Mouse (Mus musculus) spleen, postnatal 10 days (tissue): ENCODE results near the gene Cad.

ENCODE experiments used
- DNase-seq, 2 experiments: peaks; one replicate each; pipeline ENCODE4 v3.0.0; 2021 to 2022; ENCODE audit warnings: low spot score in 2 of 2

Gene Cad

DNA sequence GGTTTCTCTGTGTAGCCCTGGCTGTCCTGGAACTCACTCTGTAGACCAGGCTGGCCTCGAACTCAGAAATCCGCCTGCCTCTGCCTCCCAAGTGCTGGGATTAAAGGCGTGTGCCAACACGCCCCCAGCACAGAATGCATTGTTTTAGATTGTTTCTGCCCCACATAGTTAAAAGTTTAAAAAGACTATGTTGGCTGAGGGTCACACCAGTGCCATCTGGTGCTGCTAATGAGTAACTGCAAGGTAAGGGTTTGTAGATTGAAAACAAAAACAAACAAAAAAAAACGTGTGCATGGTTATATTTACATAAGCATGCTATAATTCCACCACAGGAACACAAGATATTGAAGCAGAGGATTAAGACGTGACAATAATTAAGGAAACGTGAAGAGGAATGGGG is 56.2 kb downstream of the Cad start:
- no peak for DNase-seq

DNA sequence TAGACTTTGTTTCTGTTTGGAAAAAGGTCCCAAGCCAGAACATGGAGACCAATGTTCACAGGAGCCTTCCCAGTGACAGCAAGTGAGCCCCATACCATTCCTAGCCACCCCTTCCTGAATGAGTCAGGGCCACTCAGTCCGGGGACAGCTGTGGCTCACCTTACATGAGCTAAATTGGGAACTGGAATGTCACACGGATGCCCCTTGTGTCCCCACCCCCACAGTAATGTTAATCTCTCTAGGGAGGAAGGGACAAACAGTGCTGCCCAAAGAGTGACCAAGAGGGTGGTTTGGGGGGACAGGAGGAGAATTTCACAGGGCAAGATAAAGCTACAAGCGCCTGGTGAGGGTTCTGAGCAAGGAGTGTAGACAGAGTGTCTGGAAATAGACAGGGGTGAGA is 61.8 kb downstream of the Cad start, which contains the start of gene Trim54:
Gene Trim54 (plus strand): TSS at position 359 of the 400 bp plus-strand sequence.
- no peak for DNase-seq

DNA sequence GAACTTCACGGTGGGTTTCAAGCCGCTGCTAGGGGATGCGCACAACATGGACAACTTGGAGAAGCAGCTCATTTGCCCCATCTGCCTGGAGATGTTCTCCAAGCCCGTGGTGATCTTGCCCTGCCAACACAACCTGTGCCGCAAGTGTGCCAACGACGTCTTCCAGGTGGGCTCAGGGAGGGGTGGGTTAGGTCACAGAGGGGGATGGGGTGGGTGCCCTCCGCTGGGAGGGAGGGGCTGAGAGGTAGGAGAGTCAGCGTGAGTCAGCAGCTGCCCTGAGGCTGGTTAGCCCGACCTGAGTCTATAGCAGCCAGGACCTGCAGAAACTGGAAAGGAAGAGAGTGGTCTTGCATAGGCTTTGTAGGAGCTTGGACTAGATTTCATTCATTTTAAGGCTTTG is 62.3 kb downstream of the Cad start:
- DNase-seq, result no peak

DNA sequence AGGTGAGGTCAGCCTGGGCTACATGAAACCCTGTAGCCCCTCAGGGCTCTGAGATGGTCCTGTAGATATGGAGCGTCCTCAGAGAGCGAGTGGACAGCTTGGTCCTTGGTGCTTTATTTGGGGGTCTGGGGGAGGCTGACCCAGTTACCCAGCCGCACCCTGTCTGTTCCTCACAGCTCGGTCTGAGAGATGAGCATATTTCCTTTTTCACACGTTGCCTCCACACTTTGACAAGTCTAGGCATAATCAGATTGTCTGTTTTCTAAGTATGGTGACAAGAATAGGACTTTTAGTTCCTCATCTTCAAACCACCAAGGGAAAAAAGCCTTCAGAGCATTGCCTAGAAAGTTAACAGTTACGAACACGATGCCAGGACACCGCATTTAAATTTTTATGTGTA is 66.5 kb downstream of the Cad start:
- DNase-seq, result no peak

DNA sequence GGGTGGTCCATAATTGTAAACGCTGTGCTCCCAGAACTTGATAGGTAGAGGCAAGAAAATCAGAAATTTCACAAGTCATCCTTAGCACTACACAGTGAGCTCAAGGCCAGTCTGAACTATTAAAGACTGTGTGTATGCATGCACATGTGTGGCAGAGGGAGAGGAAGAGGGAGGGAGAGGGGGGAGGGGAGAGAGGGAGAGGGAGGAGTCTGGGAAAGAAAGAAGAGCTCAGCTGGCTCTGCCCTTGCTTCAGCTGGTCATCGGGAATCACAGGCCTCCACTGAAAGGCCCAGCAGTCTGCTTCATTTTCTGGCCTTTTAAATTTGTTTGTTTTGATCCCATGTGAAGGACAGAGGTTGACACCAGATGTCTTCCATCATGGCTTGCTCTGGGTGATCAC is 68.9 kb downstream of the Cad start:
- DNase-seq, result no peak

DNA sequence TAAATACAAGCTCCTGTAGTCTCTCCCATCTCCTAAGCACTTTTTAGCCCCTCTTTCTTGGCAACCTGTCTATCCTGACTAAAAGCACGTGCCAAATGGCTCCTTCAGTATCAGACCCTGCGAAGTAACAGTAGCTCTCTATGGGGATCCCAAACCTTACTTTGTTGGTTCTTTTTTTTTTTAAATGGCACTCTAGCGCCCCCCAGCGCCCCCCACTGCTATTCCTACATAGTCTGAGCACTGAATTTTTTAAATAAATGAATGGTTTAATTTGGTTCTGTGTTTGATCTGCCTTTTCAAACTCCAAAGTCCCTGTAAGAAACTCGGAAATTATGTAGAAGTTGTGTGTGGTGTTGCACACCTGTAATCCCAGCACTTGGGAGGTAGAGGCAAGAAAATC is 71.5 kb downstream of the Cad start:
- DNase-seq, result no peak
